Mouse (Mus musculus): Measurements from ENCODE around the gene Hjurp. TPM values are rescaled to one million over a fixed set of nuclear protein-coding genes. Genes with fewer than 3 reads are reported as not detected.

Gene Hjurp
- total RNA-seq, 4 experiments from 2014 or later, result 10.6 to 14.2 (median 11.0) TPM

- DNase-seq (ENCODE audit: low spot score), result peak; percentile 27
Measured at GRCm38 (mm10) chr1:88224029-88224776, 53.2 kb downstream of the Hjurp start.

- DNase-seq (ENCODE audit: low spot score), result peak; percentile 13
Measured at GRCm38 (mm10) chr1:88223591-88223990, 53.8 kb downstream of the Hjurp start.

GRCm38 (mm10) chr1:88223011-88223515 is 54.4 kb downstream of the Hjurp start:
- peak; percentile 6 for DNase-seq (ENCODE audit: low spot score)

GRCm38 (mm10) chr1:88222216-88222615 is 55.2 kb downstream of the Hjurp start:
- DNase-seq (ENCODE audit: low spot score), result no peak

- peak; percentile 11 for DNase-seq (ENCODE audit: low spot score)
Measured at GRCm38 (mm10) chr1:88220336-88220735, 57.1 kb downstream of the Hjurp start.

- peak; percentile 11 for DNase-seq (ENCODE audit: low spot score)
Measured at GRCm38 (mm10) chr1:88219054-88219453, 58.4 kb downstream of the Hjurp start.

GRCm38 (mm10) chr1:88218591-88218990 is 58.8 kb downstream of the Hjurp start:
- no peak for DNase-seq (ENCODE audit: low spot score)

GRCm38 (mm10) chr1:88218051-88218450 is 59.4 kb downstream of the Hjurp start:
- DNase-seq (ENCODE audit: low spot score), result peak; percentile 1

- DNase-seq (ENCODE audit: low spot score), result peak; percentile 5
Measured at GRCm38 (mm10) chr1:88217576-88217975, 59.9 kb downstream of the Hjurp start.

- DNase-seq (ENCODE audit: low spot score), result peak; percentile 4
Measured at GRCm38 (mm10) chr1:88217144-88217543, 60.3 kb downstream of the Hjurp start.

GRCm38 (mm10) chr1:88216551-88216950 is 60.9 kb downstream of the Hjurp start:
- no peak for DNase-seq (ENCODE audit: low spot score)

- peak; percentile 5 for DNase-seq (ENCODE audit: low spot score)
Measured at GRCm38 (mm10) chr1:88215466-88216380, 61.7 kb downstream of the Hjurp start.

GRCm38 (mm10) chr1:88214462-88214952 is 62.9 kb downstream of the Hjurp start:
- peak; percentile 9 for DNase-seq (ENCODE audit: low spot score)

GRCm38 (mm10) chr1:88213766-88214461 is 63.5 kb downstream of the Hjurp start:
- peak; percentile 9 for DNase-seq (ENCODE audit: low spot score)

GRCm38 (mm10) chr1:88213061-88213460 is 64.4 kb downstream of the Hjurp start:
- DNase-seq (ENCODE audit: low spot score), result no peak

Other genes with a start within 250 kb of the Hjurp start
- gene Ugt1a10, start 222.2 kb downstream of the Hjurp start, total RNA-seq (2022), result not detected
- not detected for gene Ugt1a9, start 206.8 kb downstream of the Hjurp start, total RNA-seq (2022)
- not detected for gene Ugt1a8, start 189.8 kb downstream of the Hjurp start, total RNA-seq (2022)
- 1 to 10 TPM in 2 of 4 experiments, under 1 TPM in 2; 0.68 to 1.4 (median 0.95) TPM for gene Ugt1a7c, start 182.6 kb downstream of the Hjurp start, total RNA-seq (2022)
- 1 to 10 TPM in 2 of 4 experiments, under 1 TPM in 1, not detected in 1; 0.83 to 1.3 (median 1.1) TPM for gene Ugt1a6b, start 174.4 kb downstream of the Hjurp start, total RNA-seq (2022)
- 1 to 10 TPM; 1.6 to 2.6 (median 2.4) TPM for gene Ugt1a6a, start 142.8 kb downstream of the Hjurp start, total RNA-seq (2022)
- under 1 TPM in 3 of 4 experiments, not detected in 1; 0.12 to 0.26 (median 0.22) TPM for gene Ugt1a5, start 111.6 kb downstream of the Hjurp start, total RNA-seq (2022)
- under 1 TPM in 1 of 4 experiments, not detected in 3; 0.12 TPM for gene Ugt1a2, start 77.0 kb downstream of the Hjurp start, total RNA-seq (2022)
- under 1 TPM; 0.26 to 0.60 (median 0.41) TPM for gene Dnajb3, start 71.9 kb downstream of the Hjurp start, total RNA-seq (2022)
- gene Ugt1a1, start 65.7 kb downstream of the Hjurp start, total RNA-seq (2022), result not detected
- gene Mroh2a, start 50.6 kb downstream of the Hjurp start, total RNA-seq (2022), result under 1 TPM in 1 of 4 experiments, not detected in 3; 0.35 TPM
- gene Trpm8, start within 50 bp of the Hjurp start, total RNA-seq (2022), result not detected
- not detected for gene Spp2, start 129.3 kb upstream of the Hjurp start, total RNA-seq (2022)
- under 1 TPM in 1 of 4 experiments, not detected in 3; 0.19 TPM for gene Glrp1, start 232.4 kb upstream of the Hjurp start, total RNA-seq (2022)